Mouse (Mus musculus) megakaryocyte, embryonic 14.5 days (primary cell): Measurements from ENCODE around the gene Ccr4. TPM values are rescaled to one million over a fixed set of nuclear protein-coding genes. Genes with fewer than 3 reads are reported as not detected.

Experiments used
- H3K27me3 ChIP-seq: replicated peaks from 2 replicates; pipeline ENCODE3; 2012; ENCODE audit warnings: inconsistent platforms
- H3K36me3 ChIP-seq: replicated peaks from 2 replicates; pipeline ENCODE3; 2012; ENCODE audit warnings: low read length, inconsistent platforms, mixed read lengths
- H3K4me1 ChIP-seq: 2 replicates; pipeline ENCODE4 v1.6.1; 2012; ENCODE audit warnings: inconsistent platforms
- H3K4me3 ChIP-seq: replicated peaks from 2 replicates; pipeline ENCODE3; 2012; ENCODE audit warnings: moderate library complexity, mild to moderate bottlenecking, inconsistent platforms
- H3K9me3 ChIP-seq: 2 replicates; pipeline ENCODE4 v1.6.1; 2012; ENCODE audit warnings: inconsistent platforms
- FLI1 ChIP-seq: IDR thresholded peaks from 2 replicates; pipeline ENCODE4 v1.6.1; 2012; ENCODE audit warnings: low read length, inconsistent platforms, mixed read lengths
- GATA1 ChIP-seq: IDR thresholded peaks from 3 replicates; pipeline ENCODE4 v1.6.1; 2012; ENCODE audit warnings: mixed read lengths, low read length, inconsistent platforms, borderline replicate concordance
- polyA plus RNA-seq: library from polyadenylated mRNA; stranded (reverse); fragments of >175 nt; gene quantifications from 2 replicates; pipeline ENCODE4 v1.2.3, GENCODE M21; 2012; ENCODE audit warnings: low replicate concordance; ENCODE audit not compliant: insufficient read depth

Ccr4 gene
- polyA plus RNA-seq, 1 experiment, result not detected

DNA sequence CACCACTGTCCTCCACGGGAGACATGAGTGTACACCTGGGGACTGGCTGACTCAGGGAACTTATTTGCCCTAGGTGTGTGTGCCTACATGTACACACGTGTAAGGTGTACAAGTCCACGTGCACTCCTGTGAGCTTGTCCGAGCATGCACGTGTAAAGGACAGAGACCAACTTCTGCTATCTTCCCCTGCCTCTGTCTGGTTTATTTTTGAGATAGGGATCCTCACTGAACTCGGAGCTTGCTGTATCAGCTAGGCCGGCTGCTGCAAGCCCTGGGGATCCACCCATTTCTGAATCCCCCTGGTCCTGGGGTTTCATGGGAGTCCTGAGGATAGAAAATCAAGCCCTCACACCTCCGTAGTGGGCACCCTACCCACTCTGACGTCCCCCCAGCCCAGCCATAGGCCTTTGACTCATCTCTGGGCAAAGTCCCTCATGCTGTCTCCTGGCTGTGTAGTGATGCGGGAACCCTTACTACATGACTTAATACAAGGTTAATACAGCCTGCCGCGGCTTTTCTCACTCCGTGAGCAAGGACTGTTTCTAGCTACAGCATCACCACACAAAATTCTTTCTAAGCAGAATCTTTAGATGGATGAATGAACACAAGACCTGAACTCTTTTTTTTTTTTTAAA lies 55.5 kb downstream of the Ccr4 start:
- Histone ChIP-seq H3K27me3 (no peaks in the 10 kb centered on the region), H3K4me1 (no peaks in the 10 kb centered on the region)

DNA sequence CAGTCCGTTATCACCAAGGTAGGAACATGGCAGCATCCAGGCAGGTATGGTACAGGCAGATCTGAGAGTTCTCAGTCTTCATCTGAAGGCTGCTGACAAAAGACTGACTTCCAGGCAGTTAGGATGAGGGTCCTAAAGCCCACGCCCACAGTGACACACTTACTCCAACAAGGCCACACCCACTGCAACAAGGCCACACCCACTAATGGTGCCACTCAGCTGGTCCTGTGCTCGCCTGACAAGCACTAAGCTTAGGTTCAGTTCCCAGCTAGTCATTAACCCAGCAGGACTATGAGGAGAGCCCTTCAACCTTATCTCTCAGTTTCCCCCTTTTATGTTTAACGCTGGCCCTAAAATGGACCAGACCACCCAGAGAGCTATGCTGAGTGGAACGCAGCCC lies 56.0 kb downstream of the Ccr4 start:
- no peaks in the 10 kb centered on the region for H3K4me1 ChIP-seq
- no peak for TF ChIP-seq GATA1
- no peak for TF ChIP-seq FLI1
- H3K9me3 ChIP-seq, result no peaks in the 10 kb centered on the region
- H3K36me3 ChIP-seq, result peaks cover 51% of the 10 kb centered on the region
- H3K27me3 ChIP-seq, result no peaks in the 10 kb centered on the region
- no peak overlapping the region for H3K4me3 ChIP-seq

More for the DNA sequence above, 55.5 kb downstream of the Ccr4 start:
- H3K9me3 ChIP-seq, result no peaks in the 10 kb centered on the region
- no peak overlapping the region for H3K4me3 ChIP-seq
- peaks cover 55% of the 10 kb centered on the region for H3K36me3 ChIP-seq
- TF ChIP-seq FLI1 (no peak), GATA1 (no peak)

DNA sequence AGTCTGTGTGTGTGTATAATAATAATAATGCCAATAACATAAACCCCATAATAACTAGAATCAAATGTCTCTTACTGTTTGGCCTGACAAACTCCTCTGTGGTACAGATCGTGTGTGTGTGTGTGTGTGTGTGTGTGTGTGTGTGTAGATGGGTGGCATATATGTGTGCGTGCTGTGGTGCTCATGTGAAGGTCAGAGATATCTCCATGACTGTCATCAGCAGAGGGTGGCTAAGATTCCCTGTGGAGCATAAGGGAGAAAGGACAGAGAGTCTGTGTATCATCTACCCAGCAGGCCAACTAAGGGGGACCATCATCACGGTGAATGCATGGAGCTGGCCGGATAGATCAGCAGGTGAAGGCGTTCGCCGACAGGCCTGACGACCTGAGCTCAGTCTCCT lies 57.8 kb downstream of the Ccr4 start:
- Histone ChIP-seq H3K4me3 (no peak overlapping the region), H3K4me1 (no peaks in the 10 kb centered on the region; the same call in 1 of the 2 replicates), H3K27me3 (no peaks in the 10 kb centered on the region), H3K36me3 (peaks cover 53% of the 10 kb centered on the region), H3K9me3 (no peaks in the 10 kb centered on the region)
- TF ChIP-seq GATA1 (no peak), FLI1 (no peak)

DNA sequence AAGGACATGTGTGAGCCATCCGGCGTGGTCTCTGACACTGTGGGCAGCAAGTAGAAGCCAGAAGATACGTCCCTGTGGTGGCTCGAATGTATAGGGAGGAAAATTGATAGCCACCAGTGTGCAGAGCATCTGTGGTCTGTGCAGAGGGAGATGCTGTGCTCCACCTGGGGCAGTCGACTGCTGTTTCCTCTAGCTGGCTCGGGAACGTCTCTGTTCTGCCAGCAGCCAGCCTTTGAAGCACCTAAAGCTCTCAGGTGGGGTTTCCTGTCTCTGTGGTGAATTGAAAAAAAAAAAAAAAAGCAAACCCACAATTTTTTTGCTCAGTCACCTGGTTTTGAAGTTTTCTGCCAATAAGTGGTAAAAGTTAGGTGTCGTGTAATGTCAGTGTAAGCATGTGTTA lies 61.4 kb downstream of the Ccr4 start:
- TF ChIP-seq GATA1, result no peak
- TF ChIP-seq FLI1, result no peak
- H3K9me3 ChIP-seq, result no peaks in the 10 kb centered on the region
- no peaks in the 10 kb centered on the region for H3K27me3 ChIP-seq
- peaks cover 66% of the 10 kb centered on the region for H3K36me3 ChIP-seq
- no peak overlapping the region for H3K4me3 ChIP-seq
- H3K4me1 ChIP-seq, result no peaks in the 10 kb centered on the region; the same call in 1 of the 2 replicates

DNA sequence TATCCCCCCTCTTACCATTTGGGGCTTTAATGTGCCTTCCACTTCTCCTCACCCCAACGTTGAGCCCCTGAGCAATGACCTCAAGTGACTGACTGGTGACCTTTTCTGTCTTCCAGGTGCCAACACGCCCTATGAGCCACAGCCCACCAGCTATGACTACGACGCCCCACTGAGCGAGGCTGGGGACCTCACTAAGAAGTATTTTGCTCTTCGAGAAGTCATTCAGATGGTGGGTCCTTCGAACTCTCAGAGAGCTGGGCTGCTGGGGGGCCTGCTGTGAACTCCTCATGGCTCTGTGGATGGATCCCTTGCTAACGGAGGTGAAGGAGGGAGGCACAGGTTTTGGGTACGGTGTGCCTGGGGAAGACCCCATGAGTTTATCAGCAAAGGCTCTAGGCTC lies 61.8 kb downstream of the Ccr4 start:
- no peak for TF ChIP-seq FLI1
- TF ChIP-seq GATA1, result no peak
- no peak overlapping the region for H3K4me3 ChIP-seq
- peaks cover 70% of the 10 kb centered on the region for H3K36me3 ChIP-seq
- H3K27me3 ChIP-seq, result no peaks in the 10 kb centered on the region
- no peaks in the 10 kb centered on the region for H3K9me3 ChIP-seq
- no peaks in the 10 kb centered on the region; the same call in 1 of the 2 replicates for H3K4me1 ChIP-seq

DNA sequence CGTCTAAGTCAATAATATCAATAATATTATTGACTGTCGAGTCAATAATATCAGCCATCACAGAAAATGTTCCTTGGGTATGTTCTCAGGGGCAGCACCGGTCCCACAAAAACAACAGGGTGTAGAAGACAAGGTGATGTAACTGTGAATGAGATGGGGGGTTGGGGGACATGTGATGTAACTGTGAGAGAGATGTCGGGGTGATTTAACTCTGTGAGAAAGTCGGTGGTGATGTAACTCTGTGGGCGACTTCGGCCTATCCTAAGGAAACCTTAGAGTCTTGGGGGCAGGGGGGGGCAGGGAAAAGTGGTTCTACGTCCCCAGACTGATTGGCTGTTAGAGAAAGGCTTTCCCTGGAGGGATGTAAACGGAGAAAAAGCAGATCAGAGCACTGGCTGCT lies 62.5 kb downstream of the Ccr4 start:
- peaks cover 72% of the 10 kb centered on the region for H3K36me3 ChIP-seq
- H3K9me3 ChIP-seq, result no peaks in the 10 kb centered on the region
- H3K4me1 ChIP-seq, result no peaks in the 10 kb centered on the region; the same call in 1 of the 2 replicates
- no peaks in the 10 kb centered on the region for H3K27me3 ChIP-seq
- H3K4me3 ChIP-seq, result no peak overlapping the region
- no peak for TF ChIP-seq GATA1
- no peak for TF ChIP-seq FLI1

DNA sequence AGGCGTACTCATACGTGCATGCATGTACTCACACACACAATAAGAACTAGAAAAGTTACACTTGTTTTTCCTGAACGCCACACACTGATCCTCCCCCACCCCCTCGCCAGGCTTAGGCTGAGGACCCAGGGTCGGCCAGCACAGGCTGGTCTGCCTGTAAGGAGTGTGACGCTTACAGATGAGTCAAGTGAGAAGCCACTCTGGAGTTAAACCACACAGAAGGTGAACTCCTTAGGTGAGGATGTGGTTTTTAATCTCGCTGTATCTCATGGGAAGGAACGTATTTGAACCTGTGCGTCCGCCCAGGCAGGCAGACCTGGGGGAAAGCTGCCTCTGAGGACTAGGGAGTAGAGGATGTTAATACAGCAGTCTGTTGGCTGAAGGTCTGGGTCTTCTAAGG lies 64.2 kb downstream of the Ccr4 start:
- Histone ChIP-seq H3K27me3 (no peaks in the 10 kb centered on the region), H3K4me1 (peaks cover 2% of the 10 kb centered on the region; the same call in 1 of the 2 replicates), H3K36me3 (peaks cover 75% of the 10 kb centered on the region), H3K9me3 (no peaks in the 10 kb centered on the region), H3K4me3 (no peak overlapping the region)
- TF ChIP-seq FLI1, result no peak
- no peak for TF ChIP-seq GATA1

Other genes starting within 250 kb of the Ccr4 start
- not detected in 2 replicates for gene Bcl2a1c, start 174.8 kb downstream of the Ccr4 start, polyA plus RNA-seq
- 20.4 and 57.9 TPM in 2 replicates for gene Crtap, start 114.2 kb downstream of the Ccr4 start, polyA plus RNA-seq
- gene Glb1, start 103.8 kb downstream of the Ccr4 start, polyA plus RNA-seq, result 12.5 and 16.4 TPM in 2 replicates
- 1.2 and 2.1 TPM in 2 replicates for gene Tmppe, start 103.8 kb downstream of the Ccr4 start, polyA plus RNA-seq
- gene C130032M10Rik, start 10.8 kb upstream of the Ccr4 start, polyA plus RNA-seq, result not detected in 2 replicates
- 0.28 TPM in 1 of 2 replicates, not detected in the other for gene Trim71, start 59.5 kb upstream of the Ccr4 start, polyA plus RNA-seq
- gene Cnot10, start 135.3 kb upstream of the Ccr4 start, polyA plus RNA-seq, result 7.8 and 9.6 TPM in 2 replicates
- gene Dync1li1, start 183.9 kb upstream of the Ccr4 start, polyA plus RNA-seq, result 12.7 and 15.1 TPM in 2 replicates
- gene Cmtm6, start 226.2 kb upstream of the Ccr4 start, polyA plus RNA-seq, result 4.9 and 10.3 TPM in 2 replicates